Mouse (Mus musculus) left cerebral cortex, postnatal 14 days (tissue): ENCODE measurements at regions not wholly inside any gene's neighbourhood (a gene's known extent, or its start where the extent isn't known, plus 50 kb on each side); places are given as distances from the start of the nearest gene placed in this dataset.
A peak's percentile ranks its signal among the peaks of the same experiment; 100 is the strongest.

ENCODE experiments used
- DNase-seq, 2 experiments: peaks; one replicate each; pipeline ENCODE4 v3.0.0; 2021 to 2022; ENCODE audit warnings: low spot score in 2 of 2, mixed read lengths in 1 of 2
- intact Hi-C: fragments of 180-260 bp; cut with DNase I; formaldehyde crosslinking; loops from one replicate; pipeline ENCODE4 v1.15.1; 2025

- intact Hi-C loops = no loop called here
- no peak for DNase-seq
These were observed 425.5 kb downstream of the Cd83 start for GRCm38 (mm10) chr13:44210123-44210522.

GRCm38 (mm10) chr13:44212356-44212755 is 427.8 kb downstream of the Cd83 start:
- intact Hi-C loops = no loop called here
- no peak for DNase-seq

DNA sequence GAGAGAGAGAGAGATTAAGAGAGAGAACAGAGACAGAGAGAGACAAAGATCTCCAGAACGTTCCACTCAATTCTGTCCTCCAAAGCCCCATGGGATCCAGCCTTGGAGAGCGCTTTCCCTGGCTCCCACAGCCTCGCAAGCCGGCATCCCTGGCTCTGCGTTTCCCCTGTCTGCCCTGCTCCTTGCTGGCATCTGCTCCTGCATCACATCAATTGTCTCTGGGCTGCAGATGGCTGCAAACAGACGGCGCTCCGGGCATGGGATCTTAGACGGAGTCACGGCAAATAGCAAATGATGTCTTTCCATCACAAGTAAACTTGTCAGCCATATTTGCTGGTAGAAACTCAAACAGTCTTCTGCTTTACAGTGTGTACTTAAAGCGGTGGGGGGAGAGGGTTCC is 428.4 kb downstream of the Cd83 start:
- no peak for DNase-seq
- intact Hi-C loops = no loop called here

- intact Hi-C loops = no loop called here
- DNase-seq = no peak
These were observed 433.7 kb downstream of the Cd83 start for GRCm38 (mm10) chr13:44218266-44218665.

DNA sequence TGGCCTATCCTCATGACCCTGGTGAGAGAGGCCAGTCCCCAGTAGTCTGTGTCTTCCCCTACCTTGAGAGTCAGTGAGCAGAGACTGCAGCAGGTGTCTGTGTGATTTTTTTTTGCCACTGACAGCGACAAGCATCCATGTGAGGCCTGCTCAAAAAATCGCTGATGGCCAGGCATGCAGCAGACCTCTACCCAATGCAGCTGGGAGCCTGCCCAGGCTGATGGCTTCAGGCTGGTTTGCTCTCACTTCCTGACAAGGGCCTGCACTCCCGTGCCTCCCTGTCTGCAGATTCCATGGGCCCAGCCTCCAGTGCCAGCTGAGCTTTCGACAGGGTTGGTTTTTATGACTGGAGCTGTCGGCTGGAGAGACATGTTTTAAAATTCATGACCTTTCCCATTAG is 437.1 kb downstream of the Cd83 start:
- intact Hi-C loops = no loop called here
- DNase-seq = no peak

- peak; percentile 22 to 61 for DNase-seq
- intact Hi-C loops = no loop called here
These were observed 437.8 kb downstream of the Cd83 start for GRCm38 (mm10) chr13:44222335-44222734.

GRCm38 (mm10) chr13:44227706-44228459 is 443.3 kb downstream of the Cd83 start:
- no peak for DNase-seq
- intact Hi-C loops = no loop called here

GRCm38 (mm10) chr13:44228540-44229135 is 444.1 kb downstream of the Cd83 start:
- intact Hi-C loops = no loop called here
- DNase-seq = no peak

- no peak for DNase-seq
- intact Hi-C loops = no loop called here
These were observed 444.6 kb downstream of the Cd83 start for GRCm38 (mm10) chr13:44229136-44229611.

- intact Hi-C loops = loop anchor here (5.0 kb wide), 1 partner anchor 501 kb away; no protein-coding TSS in a partner anchor
- DNase-seq = no peak
These were observed 446.8 kb downstream of the Cd83 start for GRCm38 (mm10) chr13:44231403-44231802.

- DNase-seq = peak; percentile 90 to 96
- intact Hi-C loops = loop anchor here (5.0 kb wide), 1 partner anchor 500 kb away; no protein-coding TSS in a partner anchor
These were observed 447.5 kb downstream of the Cd83 start for GRCm38 (mm10) chr13:44231868-44232715.

GRCm38 (mm10) chr13:44232716-44233051 is 448.1 kb downstream of the Cd83 start:
- DNase-seq = no peak
- intact Hi-C loops = loop anchor here (5.0 kb wide), 1 partner anchor 500 kb away; no protein-coding TSS in a partner anchor

- intact Hi-C loops = loop anchor here (5.0 kb wide), 1 partner anchor 498 kb away; no protein-coding TSS in a partner anchor
- DNase-seq = no peak
These were observed 449.7 kb downstream of the Cd83 start for GRCm38 (mm10) chr13:44234241-44234640.

- intact Hi-C loops = loop anchor here (5.0 kb wide), 1 partner anchor 163 kb away; no protein-coding TSS in a partner anchor
- DNase-seq = peak; percentile 34 to 70
These were observed 450.7 kb downstream of the Cd83 start for GRCm38 (mm10) chr13:44235236-44235635.

DNA sequence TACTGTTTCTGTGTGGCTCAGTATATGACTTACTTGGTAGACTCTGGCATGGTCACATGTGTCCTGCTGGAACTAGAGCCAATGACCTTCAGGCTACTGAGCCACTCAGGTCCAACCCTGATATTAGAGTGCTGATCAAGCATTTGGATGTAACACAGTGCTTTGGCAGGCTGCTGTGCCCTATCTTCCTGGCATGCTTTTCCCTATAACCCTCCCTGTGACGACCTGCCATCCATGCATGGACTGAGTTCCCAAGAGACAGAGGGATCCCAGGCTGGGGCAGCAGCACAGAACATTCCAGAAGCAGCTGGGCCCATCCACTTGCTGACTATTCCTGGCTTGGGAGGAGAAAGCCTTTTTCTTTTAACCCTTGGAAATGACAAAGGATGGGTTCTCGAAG is 451.4 kb downstream of the Cd83 start:
- intact Hi-C loops = loop anchor here (5.0 kb wide), 1 partner anchor 164 kb away; no protein-coding TSS in a partner anchor
- no peak for DNase-seq

DNA sequence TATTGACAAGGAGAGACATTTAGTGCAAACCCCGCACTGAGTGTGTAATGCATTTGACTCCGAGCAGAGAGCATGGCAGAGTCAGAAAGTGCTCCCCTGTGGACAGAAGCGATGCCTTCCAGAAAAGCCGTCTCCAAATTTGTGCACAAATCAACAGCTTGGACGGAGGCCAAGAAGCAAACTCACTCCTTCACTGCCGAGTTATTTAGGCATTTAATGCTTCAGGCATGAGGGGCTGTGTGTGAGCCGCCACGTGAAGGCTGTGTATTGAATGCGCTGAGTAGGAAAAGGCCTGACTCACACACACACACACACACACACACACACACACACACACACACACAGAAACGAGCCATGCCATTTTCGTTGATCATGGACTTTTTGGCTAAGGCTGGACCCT is 453.7 kb downstream of the Cd83 start:
- intact Hi-C loops = loop anchor here (5.0 kb wide), 1 partner anchor 166 kb away; no protein-coding TSS in a partner anchor
- peak; percentile 76 to 77 for DNase-seq

DNA sequence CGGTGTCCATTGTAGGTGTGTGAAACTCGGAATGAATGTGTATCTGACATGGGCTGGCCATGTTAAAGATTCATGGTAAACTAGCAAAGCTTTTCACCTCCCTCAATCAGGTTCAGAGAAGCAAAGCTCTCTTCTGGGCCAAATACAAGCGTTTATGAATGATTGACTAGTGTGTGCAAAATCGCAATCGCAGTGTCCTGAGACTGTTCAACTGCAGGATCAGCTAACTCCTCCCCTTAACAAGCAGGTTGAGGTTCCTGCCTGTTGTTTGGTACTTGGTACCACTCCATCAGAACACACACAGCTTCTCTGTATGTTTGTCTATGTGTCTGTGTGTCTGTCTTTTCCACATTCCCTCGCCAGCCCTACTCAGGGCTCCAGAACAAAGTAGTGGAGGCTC is 458.6 kb downstream of the Cd83 start:
- intact Hi-C loops = no loop called here
- no peak for DNase-seq

DNA sequence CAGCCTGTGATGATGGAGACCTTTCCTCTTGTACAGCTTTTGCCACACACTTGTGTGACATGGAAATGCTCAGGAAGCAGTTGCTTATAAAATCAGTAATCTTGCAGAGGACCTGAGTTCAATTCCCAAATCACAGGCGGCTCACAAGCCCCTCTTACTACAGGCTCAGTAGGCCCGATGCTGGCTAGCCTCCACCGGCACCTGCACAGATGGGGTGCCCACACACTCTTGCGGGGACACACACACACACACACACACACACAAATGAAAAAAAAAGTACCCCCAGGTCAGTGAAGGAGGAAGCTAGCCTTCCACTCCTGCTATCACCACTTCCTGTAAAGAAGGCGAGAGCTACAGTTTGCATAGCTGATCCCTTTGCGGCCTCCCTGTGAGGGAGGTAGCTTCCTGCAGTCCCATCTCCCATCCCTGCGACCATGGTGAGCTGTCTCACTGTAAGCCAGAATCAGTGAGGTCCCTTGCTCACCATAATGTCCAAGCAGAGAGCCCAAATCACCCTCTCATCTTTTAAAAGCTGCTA is 462.2 kb downstream of the Cd83 start:
- intact Hi-C loops = no loop called here
- DNase-seq = no peak

DNA sequence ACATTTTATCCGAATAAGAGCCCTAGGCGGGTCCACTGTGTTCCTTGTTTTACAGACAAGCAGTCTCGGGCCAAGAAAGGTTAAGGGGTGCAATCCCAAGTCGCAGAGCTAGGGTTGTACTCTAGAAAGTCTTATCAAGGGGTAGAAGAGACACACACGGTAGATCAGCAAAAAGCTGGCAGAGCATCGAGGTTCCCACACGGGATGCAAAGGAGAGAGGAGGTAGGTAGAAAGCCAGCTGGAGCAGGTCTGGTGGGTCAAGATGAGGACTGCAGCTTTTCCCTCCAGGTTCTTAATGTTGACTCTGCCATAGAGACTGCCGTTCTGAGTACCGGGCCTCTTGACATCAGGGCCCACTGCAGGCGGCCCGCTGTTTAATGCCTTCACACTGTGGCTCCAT is 463.3 kb downstream of the Cd83 start:
- intact Hi-C loops = no loop called here
- DNase-seq = no peak

DNA sequence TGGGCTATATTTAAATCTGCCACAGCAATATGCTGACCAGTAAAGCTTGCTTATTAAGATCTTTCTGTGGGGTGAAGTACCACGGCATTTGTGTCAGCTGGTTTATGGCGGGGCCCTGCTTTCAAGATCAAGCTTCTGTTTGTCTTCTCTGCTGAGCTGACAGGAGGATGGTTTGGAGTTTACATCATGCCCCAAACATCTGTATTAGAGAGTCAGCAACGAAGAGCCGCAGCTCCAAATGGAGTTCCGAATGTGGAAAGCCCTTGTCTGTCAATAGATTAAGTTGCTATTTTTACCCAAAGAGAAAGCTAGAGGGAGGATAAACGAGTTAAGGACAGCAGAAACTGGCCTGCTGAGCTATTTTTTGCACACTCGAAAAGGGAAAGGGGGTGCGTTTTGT is 463.8 kb downstream of the Cd83 start:
- intact Hi-C loops = no loop called here

More for the DNA sequence above, 463.8 kb downstream of the Cd83 start:
- no peak for DNase-seq
